Mouse (Mus musculus) testis, adult 2 months (tissue): ENCODE measurements around the gene Fermt1.

Source experiments
- CTCF ChIP-seq: fragments of 200-500 bp; IDR thresholded peaks from 2 replicates; pipeline ENCODE4 v1.5.1; 2012; ENCODE audit warnings: low read depth, mild to moderate bottlenecking, inconsistent platforms, low read length, moderate library complexity; ENCODE audit not compliant: control insufficient read depth, insufficient read depth, insufficient replicate concordance
- POLR2A ChIP-seq: fragments of 200-500 bp; IDR thresholded peaks from 2 replicates; pipeline ENCODE4 v1.6.1; 2012; ENCODE audit warnings: low read depth, mild to moderate bottlenecking, inconsistent platforms, low read length, moderate library complexity; ENCODE audit not compliant: control insufficient read depth

- TF ChIP-seq CTCF = no peak
- no peak for TF ChIP-seq POLR2A
Measured at GRCm38 (mm10) chr2:132944711-132945325, 888 bp downstream of the Fermt1 start.
